Mouse (Mus musculus) WW6 (cell line): ENCODE data around the gene F13b.

Experiments used
- DNase-seq: peaks from one replicate; pipeline ENCODE4 v3.0.0-alpha.2; 2013; ENCODE audit warnings: low read depth, low spot score

Gene F13b

DNA sequence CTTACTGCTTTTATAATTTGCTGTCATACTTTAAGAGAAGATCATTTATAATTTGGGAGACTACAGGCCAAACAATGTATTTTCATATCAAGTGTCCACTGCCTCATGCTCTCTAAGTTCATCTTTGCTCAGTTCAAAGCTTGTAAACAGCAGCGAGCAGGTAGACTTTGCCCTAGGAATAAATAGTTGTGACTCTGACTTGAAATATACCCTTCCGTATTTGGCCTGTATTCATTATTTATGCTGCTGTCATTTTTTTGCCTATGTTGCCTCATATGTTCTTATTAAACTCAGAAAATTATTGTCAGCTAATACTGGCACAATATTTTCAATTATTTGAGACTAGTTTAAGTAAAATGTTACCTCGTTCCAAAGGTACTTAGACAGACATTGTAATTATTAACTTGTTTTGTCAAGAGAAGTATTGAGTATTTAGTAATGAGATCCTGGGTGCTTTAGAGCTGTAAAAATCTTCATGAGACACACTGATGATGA lies at the start of gene F13b:
Gene F13b (plus strand): TSS at position 445 of the 495 bp plus-strand sequence.
- DNase-seq, result no peak

DNA sequence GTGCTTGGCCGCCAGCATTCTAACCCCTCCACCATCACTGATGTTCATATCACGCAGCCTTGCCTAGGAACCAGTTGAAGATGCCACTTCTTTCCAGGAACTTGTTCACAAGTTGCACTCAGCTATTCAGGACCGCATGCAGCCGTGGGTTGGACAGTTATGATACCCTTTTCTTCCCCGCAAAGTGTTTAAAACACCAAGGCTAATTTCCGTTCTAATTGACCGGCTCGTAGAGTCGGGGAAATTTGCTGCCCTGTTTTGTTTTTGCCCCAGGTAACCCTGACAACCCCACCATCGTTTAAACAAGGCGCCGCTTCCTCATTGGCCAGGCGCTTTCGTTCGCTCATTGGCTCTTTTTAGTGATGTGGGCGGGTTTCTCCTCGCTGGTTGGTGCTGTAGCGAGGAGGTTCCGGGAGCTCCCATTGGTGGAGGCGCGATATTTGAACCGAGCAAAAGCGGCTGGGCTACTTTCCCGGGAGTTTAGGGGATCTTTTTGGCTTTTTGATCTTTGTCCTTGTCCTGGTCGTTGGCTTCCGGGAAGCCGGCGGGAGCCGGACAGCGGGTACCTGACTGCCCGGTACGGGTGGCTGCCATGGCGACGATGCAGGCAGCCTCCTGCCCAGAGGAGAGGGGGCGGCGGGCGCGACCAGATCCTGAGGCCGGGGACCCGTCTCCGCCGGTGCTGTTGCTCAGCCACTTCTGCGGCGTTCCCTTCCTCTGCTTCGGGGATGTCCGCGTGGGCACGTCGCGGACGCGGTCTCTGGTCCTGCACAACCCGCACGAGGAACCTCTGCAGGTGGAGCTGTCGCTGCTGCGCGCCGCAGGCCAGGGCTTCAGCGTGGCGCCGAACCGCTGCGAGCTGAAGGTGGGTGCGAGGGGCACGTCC lies 46.9 kb upstream of the F13b start, which contains the start of gene Aspm:
Gene Aspm (plus strand): TSS at position 433 of the 886 bp plus-strand sequence.
- peak; percentile 87 for DNase-seq

DNA sequence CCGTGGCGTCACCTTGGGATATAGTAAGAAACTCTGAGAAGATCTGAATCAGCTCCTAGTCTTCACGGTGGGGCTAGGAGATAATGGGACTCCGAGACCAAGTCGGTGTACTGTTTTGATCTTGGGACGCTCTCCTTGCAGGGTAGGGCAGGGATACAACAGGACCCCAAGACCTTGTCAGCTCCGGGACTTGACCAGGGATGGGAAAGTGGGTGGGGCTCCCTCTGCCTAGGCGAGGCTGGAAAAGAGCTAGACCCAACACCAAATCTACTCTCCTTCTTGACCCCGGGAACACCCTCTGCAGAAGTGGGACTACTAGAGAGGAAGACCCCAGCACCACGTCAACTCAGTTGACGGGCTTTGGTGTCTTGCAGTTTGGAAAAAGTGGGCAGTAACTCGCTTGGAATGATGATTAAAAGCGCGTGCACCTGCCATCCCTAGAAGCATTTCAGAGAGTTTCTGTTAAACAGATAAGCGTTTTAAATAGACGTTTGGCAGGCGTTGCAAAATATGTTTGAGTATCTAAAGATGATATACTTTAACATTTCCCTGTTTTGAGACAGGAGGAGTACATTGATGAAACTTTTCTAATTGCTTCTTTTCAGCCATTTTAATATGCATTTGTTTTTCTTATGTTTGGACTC lies 46.2 kb upstream of the F13b start:
- DNase-seq, result peak; percentile 45

DNA sequence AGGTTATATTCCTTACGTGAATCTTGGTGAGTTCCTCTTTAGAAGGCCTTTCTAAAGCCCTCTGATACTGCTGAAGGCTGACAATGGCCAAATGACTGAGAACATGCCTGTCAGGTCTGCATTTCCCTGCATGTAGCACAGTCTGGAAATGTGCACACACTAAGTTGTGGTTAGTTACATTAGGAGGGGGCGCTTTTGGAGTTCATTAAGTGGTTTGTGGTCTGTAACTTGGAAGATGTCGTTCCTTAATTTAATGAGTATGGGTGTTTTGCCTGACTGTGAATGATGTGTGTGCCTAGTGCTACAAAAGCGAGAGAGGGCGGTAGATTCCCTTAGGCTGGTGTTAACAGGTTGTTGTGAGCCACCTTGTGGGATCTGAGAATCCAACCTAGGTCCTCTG lies 40.7 kb upstream of the F13b start:
- DNase-seq, result no peak

DNA sequence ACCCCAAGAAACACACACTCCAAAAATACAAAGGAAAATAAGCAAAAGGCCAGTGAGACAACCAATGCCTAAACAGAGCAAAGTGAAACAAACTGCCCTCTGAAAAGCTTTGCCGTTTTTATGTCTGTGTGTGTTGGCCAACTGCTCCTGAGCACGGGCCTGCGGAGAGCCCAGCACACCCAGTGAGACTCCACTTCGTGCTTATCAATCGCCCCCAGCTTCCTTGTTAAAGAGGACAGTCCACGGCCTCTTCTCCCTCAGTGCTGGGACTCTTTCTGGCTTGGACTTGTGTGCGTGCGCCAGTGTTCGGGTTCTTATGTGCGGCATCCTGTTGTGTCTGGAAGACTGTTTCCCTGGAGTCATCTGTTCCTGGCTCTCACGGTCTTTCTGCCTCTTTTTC lies 35.6 kb upstream of the F13b start:
- DNase-seq, result no peak

DNA sequence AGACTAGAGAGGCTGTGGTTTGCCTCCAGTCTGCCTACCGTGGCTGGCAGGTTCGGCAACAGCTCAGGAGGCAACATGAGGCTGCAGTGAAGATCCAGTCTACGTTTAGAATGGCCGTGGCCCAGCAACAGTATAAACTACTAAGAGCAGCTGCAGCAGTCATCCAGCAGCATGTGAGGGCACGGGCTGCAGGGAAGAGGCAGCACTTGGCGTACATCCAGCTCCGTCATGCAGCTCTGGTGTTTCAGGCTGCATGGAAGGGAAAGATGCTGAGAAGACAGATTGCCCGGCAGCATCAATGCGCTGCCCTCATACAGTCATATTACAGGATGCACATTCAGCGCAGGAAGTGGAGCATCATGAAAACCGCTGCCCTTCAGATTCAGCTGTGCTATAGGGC lies 22.6 kb upstream of the F13b start:
- no peak for DNase-seq

DNA sequence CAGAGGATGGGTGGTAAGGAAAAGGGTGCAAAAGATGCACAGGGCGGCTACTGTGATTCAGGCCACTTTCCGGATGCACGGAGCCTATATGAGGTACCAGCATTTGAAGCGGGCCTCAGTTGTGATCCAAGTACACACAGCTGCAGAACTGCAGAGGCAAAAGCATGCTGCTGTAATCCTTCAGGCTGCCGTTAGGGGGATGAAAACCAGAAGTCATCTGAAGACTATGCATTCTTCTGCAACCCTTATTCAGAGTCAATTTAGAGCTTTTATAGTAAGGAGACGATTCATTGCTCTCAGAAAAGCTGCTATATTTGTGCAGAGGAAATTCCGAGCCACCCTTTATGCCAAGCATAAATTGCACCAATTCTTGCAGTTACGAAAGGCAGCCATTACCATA lies 21.3 kb upstream of the F13b start:
- DNase-seq, result no peak

DNA sequence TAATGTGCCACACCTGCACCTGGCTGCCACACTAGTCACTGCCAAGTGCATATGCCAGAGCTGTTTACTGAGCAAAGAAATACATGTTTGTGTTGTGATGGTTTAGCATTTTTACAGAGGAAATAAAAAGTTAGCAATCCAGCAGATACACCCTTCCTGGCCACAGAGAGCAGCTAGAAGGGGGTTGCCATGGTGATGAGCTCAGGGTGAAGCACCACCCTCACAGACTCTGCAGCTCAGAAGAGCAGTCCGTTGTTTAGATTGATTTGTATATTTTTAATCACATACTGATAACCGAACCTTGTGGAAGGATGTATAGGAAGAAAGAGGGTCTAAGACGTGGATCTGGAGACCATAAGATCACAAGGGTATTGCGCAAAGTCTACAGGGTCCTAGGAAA lies 20.4 kb upstream of the F13b start:
- no peak for DNase-seq

DNA sequence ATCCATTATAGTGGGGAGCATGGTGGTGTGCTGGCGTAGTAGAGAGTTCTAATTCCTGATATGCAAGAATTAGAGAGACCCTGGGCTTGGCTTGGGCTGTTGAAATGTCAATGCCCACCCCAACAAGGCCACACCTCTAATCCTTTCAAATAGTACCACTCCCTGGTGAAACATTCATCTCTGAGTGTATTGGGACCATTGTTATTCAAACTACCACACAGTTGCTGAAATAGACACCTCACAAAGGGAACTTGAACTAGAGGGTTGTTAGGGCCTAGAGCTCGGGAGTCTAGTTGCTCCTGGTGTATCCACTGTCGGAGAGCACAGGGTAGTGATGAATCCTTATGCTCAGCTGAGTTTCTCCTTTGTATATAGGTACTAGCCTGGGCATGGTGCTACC lies 6.9 kb upstream of the F13b start:
- peak; percentile 59 for DNase-seq

DNA sequence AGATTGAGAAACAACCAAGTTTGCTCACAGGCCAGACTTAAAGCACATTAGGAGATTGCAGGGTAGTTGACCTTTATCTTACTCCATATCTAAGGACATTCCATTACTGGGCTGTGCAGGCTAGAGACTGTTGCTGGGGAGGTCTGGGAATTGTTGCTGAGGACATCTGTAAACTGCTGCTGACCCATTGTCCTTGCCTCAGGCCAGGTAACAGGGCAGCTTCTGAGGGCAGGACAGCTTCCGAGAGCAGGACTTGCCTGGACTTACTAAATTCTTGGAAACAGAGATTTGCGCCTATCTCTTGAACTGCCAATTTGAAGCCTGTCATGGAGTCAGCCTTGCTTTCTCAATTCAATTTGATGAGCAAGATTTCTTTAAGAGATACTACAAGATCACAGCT lies 6.1 kb upstream of the F13b start:
- DNase-seq, result no peak

DNA sequence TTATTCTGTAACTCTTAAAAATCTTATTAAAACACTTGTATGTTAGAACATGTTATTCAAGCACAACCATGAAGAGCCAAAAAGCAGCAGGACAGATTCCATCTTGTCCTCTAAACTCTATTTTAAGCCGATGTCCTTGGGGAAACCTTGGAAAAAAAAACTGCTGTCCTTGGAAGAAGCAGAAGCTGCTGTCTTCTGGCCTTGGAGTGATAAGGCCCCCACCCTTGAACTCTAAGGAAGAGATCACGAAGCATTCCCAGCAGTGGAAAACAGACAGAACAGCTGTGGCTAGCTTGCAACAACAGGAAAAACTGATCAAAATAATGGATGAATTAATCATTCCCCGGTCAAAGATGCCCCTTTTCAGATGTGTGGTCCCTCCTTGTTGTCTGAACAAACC lies 5.3 kb upstream of the F13b start:
- DNase-seq, result no peak

DNA sequence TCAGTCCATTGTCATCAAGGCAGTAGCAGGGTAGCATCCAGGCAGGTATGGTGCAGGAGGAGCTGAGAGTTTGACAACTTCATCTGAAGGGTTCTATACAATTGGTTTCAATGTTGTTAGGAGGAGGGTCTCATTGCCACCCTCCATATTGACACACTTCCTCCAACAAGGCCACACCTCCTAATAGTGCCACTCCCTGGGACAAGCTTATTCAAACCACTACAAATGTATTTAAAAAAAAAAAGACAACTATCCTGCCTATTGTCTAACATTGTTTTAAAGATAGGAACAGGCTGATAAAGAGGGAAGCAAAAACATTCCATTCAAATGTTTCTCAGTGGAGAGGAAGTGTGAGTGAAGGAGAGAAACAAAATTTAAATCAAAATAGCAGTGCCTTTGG lies 1.8 kb upstream of the F13b start:
- DNase-seq, result no peak

DNA sequence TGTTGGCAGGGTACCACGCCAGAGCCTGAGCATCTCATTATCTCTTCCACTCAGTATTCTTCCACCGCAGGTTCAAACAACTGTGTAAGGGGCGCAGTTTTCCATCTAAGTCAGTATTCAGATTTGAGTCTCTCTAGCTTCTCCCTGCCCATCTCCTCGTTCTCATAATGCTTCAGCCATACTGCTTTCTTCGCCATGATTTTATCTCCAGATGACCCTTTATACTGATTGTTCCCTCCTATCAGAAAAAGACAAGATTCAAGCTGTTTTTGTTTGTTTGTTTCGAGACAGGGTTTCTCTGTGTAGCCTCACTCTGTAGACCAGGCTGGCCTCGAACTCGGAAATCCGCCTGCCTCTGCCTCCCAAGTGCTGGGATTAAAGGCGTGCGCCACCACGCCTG lies 13.1 kb downstream of the F13b start:
- no peak for DNase-seq

DNA sequence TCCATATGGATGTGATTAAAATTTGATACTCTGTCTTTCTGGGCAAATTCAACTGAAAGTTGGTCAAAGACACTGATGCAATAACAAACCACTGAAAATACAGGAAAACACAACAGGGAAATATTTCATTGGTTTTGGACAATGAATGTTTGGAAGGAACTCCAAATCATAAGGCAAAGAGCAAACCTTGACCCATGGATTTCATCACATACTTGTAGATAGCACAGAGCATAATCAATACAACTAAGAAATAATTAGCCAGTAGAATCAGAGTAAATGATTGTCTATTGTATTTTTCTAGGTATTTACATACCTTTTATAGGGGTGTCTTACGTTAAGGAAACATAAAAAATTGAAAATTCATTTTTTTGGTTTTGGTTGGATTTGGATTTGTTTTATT lies 47.0 kb downstream of the F13b start:
- no peak for DNase-seq

DNA sequence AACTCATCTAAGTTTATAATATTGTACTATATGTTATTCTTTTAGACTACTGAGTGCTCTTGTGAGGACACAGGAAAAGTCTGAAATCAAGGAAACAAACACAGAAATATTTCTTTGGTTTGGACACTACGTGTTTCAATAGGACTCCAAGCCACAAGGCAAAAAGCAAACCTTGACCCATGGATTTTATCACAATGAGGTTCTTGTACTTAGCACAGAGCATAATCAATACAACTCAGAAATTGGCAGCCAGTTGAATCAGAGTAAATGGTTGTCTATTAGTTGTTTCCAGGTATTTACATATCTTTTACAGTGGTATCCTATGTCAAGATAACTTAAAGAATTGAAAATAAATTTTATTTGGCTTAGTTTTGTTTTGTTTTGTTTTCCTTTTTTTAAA lies 49.8 kb downstream of the F13b start:
- DNase-seq, result no peak

DNA sequence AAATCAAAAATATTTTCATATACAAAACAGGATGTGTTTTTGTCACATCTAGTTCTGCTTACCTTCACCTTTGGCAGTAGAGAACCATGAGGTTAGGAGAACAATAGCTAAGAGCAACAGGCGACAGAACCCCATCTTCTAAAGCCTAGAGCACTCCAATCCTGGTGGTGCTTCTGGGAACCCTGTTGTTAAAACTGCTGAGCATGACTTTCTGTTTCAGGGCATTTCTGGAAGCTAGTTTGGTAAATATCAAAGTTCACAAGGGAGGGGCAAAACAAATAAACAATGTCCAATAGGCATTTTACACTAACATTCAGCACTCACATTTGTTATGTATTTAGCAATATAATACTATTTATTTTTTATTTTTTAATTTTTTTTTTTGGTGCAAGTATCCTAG lies 58.5 kb downstream of the F13b start, which contains the start of gene Cfhr1:
Gene Cfhr1 (minus strand): TSS at position 249 of the 400 bp plus-strand sequence.
- no peak for DNase-seq
